Mouse (Mus musculus): Measurements from ENCODE around the gene Kdm1a. TPM values are rescaled to one million over a fixed set of nuclear protein-coding genes. Genes with fewer than 3 reads are reported as not detected.

The Kdm1a gene
- total RNA-seq, 2 experiments from 2014 or later: 25.8 to 36.6 TPM

- no peak for ATAC-seq (ENCODE audit: poor library complexity, severe bottlenecking)
Measured at GRCm38 (mm10) chr4:136546279-136547045, 56.1 kb downstream of the Kdm1a start.

GRCm38 (mm10) chr4:136545151-136545550 is 57.4 kb downstream of the Kdm1a start:
- ATAC-seq (ENCODE audit: poor library complexity, severe bottlenecking): no peak

GRCm38 (mm10) chr4:136526412-136526811 is 76.1 kb downstream of the Kdm1a start:
- peak; percentile 72 for ATAC-seq (ENCODE audit: poor library complexity, severe bottlenecking)

- ATAC-seq (ENCODE audit: poor library complexity, severe bottlenecking): no peak
Measured at GRCm38 (mm10) chr4:136524309-136524708, 78.2 kb downstream of the Kdm1a start.

GRCm38 (mm10) chr4:136521898-136522297 is 80.6 kb downstream of the Kdm1a start:
- ATAC-seq (ENCODE audit: poor library complexity, severe bottlenecking): no peak

- no peak for ATAC-seq (ENCODE audit: poor library complexity, severe bottlenecking)
Measured at GRCm38 (mm10) chr4:136519866-136520265, 82.7 kb downstream of the Kdm1a start.

GRCm38 (mm10) chr4:136518576-136518975 is 83.9 kb downstream of the Kdm1a start:
- peak; percentile 51; the same call in 1 of the 2 replicates for ATAC-seq (ENCODE audit: poor library complexity, severe bottlenecking)

GRCm38 (mm10) chr4:136518141-136518540 is 84.4 kb downstream of the Kdm1a start:
- ATAC-seq (ENCODE audit: poor library complexity, severe bottlenecking): no peak

GRCm38 (mm10) chr4:136512905-136513304 is 89.6 kb downstream of the Kdm1a start:
- ATAC-seq (ENCODE audit: poor library complexity, severe bottlenecking): no peak

GRCm38 (mm10) chr4:136511708-136512107 is 90.8 kb downstream of the Kdm1a start:
- ATAC-seq (ENCODE audit: poor library complexity, severe bottlenecking): no peak

- ATAC-seq (ENCODE audit: poor library complexity, severe bottlenecking): 0 out of 2 replicates have a peak, but pooled peaks have one; percentile 43
Measured at GRCm38 (mm10) chr4:136509857-136510256, 92.7 kb downstream of the Kdm1a start.

- ATAC-seq (ENCODE audit: poor library complexity, severe bottlenecking): peak; percentile 92
Measured at GRCm38 (mm10) chr4:136505426-136506215, 96.9 kb downstream of the Kdm1a start.

Other genes with a start within 250 kb of the Kdm1a start
- not detected in 2 replicates for gene Htr1d, start 179.2 kb downstream of the Kdm1a start, total RNA-seq (2015)
- not detected in 2 replicates for gene Htr1d, start 179.2 kb downstream of the Kdm1a start, total RNA-seq (2017)
- 0.13 TPM in 1 of 2 replicates, not detected in the other for gene 6030445D17Rik, start 140.5 kb downstream of the Kdm1a start, total RNA-seq (2015)
- not detected in 2 replicates for gene 6030445D17Rik, start 140.5 kb downstream of the Kdm1a start, total RNA-seq (2017)
- 3.4 and 6.7 TPM in 2 replicates for gene Luzp1, start 133.0 kb downstream of the Kdm1a start, total RNA-seq (2015)
- 3.5 and 4.8 TPM in 2 replicates for gene Luzp1, start 133.0 kb downstream of the Kdm1a start, total RNA-seq (2017)
- gene Tex46, start 7.7 kb upstream of the Kdm1a start, total RNA-seq (2015): not detected in 2 replicates
- gene Tex46, start 7.7 kb upstream of the Kdm1a start, total RNA-seq (2017): not detected in 2 replicates
- gene Lactbl1, start 19.9 kb upstream of the Kdm1a start, total RNA-seq (2015): not detected in 2 replicates
- 0.16 TPM in 1 of 2 replicates, not detected in the other for gene Lactbl1, start 19.9 kb upstream of the Kdm1a start, total RNA-seq (2017)
- gene Ephb2, start 233.3 kb upstream of the Kdm1a start, total RNA-seq (2015): 1.1 and 1.4 TPM in 2 replicates
- gene Ephb2, start 233.3 kb upstream of the Kdm1a start, total RNA-seq (2017): 0.77 and 1.2 TPM in 2 replicates